Mouse (Mus musculus): Measurements from ENCODE around the gene Fxyd3.

Fxyd3 gene

DNA sequence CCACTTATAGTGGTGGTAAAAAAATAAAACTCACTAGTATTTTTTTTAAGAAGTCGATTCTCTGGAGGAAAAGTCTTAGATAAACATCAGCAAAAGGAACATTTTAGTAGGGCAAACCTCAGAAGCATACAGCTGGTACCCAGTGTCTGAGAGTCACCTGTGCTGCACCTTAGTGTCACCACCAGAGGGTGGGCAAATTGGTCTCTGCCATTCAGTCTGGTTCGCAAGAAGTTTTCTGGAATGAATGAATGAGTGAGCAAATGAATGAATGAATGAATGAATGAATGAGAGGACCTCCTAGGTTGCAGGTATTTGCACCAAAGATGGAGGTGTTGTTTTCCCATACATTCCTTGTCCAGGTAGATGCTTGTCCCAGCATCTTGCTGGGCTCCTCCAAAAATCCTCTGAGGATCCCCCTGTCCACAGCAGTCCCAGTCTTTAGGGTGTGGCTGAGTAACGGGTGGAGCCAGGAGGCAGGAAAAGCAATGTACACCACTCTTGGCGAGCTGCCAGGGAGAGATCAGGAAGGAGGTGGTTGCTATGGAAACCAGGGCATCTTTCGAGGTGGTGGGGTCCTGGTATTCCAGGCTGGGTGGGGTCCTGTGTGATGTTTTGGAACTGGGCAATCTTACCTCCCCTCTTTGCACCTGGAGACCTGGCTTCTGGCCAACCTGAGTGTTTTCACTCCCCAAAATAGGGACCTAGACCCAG lies 27.2 kb downstream of the Fxyd3 start:
- DNase-seq: peak; percentile 80 to 87

DNA sequence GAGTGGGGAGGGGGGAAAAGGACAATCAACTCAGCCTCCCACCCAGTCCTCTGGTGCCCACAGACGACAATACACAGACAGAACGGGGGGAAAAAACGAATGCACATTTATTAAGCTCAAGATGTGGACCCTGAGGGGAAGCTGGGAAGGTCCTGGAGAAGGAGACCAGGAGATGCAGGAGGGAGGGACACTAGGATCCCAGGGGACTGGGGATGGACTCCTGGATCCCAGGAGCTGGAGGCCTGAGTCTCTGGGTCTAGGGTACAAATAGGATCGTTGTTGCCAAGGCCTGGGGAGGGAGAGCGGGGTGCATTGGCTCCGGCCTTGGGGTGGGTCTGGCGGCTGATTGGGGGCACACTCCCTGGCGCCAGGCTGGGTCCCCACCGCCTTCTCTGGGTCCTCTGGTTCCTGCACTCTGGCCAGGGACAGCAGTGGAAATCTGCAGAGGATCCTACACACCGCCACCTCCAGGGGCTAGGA lies 34.0 kb downstream of the Fxyd3 start, which contains the start of gene Fxyd5:
Gene Fxyd5 (minus strand): TSS at position 51 of the 480 bp plus-strand sequence.
- DNase-seq: no peak

DNA sequence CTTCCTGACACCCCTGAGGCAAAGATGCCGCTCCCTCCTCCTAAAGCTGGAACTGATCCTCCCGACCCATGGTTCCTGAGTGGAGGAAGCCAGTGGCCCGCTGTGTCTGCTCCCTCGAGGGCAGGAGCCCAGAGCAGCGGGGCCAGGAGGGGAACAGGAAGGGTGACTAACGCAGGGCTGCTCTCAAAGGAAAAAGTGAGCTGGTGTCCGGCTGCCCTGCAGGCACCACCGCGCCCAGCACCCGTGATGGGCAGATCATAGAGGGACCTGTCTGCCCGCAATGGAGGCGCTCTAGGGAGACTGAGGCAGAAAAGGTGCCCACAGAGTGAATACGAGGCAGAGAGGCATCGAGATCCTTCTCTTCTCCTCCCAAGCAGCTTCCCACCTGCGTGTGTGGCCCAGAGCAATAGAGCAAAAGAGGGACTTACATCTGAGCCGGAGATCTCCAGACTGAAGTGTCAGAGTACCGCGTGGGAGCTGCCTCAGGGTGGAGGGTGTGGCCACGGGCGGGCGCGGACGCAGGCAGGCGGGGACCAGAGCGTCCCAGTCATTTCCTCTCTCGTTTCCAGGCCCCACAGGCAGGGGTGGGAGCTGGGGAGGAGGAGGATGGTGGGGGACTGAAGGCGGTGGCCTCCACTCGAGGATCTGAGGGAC lies 34.7 kb downstream of the Fxyd3 start:
- DNase-seq: no peak

DNA sequence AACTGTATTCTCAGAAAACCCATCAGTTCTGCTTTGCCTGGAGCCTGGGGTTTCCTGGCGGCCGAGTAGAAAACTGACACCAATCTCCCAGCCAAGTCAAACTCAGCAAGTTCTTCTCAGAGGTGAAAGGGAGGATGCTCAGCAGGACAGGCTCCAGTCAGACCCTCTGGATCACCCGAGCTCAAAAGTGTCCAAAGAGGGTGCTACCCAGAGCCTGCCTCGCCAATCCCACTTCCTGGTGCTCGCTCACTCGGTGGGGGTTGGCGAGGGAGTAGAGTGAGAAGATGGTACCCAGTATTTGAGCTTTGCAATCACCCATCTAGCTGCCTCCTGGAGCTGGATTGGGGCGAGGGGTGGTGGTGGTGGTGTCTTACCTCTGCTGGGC lies 35.5 kb downstream of the Fxyd3 start:
- DNase-seq: no peak

DNA sequence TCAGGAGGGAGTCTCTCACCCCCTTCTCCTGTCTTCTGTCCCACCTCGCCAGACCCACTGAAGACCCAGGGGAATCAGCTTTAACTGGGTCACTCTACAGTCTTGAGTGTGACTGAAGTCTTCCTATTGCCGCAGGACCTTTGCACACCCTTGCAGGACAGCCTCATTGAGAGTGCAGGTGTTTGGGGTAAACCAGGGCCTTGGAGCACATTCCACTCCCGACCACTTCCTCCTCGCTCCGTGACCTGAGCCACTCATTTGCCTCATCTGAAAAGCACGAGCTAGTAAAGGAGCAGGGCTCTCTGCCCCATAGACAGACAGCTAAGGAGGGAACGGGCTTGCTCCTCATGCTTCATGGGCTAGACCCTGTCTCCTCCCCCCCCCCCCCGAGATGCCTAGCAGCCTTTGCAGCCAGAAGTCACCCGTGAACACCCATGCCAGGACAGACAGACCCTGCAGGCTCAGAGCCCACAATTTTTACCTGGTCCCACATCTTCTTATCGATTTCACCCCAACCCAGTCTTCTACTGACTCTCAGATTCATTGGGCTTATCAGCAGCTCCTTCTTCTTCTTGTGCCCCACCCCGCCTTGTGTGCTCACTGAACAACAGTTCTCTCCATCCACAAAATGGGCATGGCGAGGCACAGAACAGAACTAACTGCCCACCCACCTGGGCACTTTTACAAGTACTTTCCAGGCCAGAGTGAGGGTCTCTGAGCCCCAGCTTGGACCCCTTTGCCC lies 36.1 kb downstream of the Fxyd3 start:
- no peak for DNase-seq

DNA sequence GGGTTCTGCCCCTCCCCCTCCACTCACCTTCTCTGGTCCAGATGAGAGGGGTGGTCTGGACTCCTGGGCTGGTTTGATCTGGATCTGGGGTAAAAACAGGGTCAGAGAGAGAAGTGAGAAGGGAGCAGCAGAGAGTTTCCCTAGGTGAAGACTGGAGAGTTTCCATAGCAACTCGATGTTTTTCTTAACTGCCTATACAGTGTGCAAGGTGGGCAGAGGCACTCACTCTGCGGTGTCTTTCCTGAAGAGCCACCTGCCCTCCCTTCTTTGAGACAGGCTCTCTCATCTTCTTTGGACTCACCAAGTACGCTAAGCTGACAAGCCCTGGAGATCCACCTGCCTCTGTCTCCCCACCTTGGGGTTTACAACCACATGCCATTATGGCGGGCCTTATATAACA lies 37.5 kb downstream of the Fxyd3 start:
- DNase-seq: no peak

DNA sequence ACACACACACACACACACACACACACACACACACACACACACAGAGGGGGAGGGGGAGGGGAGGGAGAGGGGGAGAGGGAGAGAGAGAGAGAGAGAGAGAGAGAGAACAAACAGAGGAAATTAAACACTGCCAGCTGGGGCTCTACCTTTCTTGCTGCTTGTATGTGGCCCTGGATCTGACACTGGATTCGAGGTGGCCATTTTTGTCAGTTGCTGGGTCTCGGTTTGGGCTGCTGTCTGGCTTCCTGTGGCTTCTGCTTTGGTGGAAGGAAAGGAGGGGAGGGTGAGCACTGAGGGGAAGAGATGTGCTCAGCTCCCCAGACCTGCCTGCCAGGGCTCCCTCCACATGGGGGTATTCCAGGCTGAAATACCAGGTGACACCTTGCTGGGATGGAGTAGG lies 38.8 kb downstream of the Fxyd3 start:
- no peak for DNase-seq

DNA sequence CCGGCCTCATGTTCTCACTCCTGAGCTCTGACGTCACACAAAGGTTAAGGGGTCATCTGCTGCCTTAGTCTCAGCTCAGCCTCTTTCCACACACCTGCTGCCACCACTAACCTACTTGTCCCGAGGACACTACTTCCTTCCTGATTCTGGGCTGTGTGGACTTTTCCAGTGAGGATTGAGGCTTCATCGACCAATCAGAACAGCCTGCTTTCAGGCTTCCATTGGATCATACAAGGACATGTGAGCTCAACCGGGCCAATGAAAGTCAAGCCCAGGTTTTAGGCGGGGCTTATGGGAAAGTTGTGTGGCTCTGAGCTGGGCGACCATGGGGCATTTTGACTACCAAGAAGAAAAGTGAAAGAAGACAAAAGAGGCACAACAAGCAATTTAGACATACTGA lies 39.6 kb downstream of the Fxyd3 start:
- no peak for DNase-seq

DNA sequence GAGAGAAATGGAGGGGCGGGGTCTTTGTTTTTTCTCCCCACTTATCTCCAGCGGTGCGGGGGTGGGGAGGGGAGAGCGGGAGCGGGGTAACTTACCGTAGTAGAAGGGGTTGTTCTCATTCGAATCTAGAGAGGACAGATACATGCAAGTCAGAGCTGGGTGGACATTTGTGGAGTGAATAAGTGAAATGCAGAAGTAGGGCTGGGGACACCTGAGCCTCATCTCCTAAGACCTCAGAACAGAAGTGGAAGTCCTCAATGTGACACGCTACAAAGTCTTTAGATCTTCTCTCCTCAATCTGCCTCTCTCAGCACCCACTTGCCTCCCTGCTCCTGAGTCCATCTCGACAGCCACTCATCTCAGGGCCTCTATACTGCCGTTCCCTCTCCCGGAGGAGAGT lies 41.2 kb downstream of the Fxyd3 start:
- no peak for DNase-seq

DNA sequence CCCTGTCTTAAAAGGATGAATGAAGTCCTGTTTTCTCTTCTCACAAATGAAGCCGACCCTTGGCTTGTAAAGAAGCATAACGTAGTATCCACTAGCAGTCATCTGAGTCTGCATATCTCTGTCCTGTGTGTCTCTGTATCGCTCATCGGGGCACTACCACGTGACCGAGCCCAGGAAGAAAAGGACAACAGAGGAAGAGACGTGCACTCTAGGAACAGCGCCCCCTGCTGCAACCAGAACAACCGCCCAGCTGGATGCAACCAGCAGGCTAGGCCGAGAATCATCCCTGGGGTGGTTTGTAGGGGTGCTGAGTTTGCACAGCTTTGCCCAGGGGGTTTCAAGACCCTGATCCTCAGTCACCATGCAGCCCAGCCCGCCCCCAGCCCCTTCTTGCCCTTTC lies 41.7 kb downstream of the Fxyd3 start:
- DNase-seq: peak in 1 of 2 experiments; percentile 31

DNA sequence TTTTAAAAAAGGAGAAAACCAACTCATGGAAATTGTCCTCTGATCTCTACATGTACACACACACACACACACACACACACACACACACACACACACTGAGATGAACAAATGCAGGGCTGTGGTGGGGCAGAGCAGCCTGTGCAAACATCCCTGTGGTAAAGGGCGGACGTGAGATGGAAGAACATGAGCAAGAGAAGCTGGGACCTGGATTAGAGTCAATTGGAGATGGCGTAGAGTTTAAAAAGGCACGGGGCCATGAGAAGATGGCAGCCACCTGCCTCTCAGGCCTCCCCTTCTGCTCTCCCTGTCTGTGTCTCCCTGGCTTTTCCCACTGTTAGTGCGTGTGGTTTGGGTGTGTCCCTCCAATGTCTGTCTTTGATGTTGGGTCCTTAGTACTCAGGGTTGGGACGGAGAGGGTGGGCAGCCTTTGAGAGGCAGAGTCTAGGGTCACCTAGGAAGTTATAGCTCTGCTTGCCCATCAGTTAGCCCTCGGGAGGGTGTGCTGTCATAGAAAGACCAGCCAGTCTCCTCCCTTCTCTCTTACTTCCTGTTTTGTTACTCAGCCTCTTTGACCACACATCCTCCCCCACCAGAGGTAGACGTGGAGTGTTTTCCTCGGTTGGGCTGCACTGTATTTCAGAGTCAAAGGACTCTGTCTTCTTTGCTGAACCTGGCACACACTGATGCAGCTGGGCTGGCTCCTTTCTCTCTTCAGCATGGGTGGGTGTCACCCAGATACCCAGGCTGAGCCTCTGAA lies 42.9 kb downstream of the Fxyd3 start:
- DNase-seq: no peak

DNA sequence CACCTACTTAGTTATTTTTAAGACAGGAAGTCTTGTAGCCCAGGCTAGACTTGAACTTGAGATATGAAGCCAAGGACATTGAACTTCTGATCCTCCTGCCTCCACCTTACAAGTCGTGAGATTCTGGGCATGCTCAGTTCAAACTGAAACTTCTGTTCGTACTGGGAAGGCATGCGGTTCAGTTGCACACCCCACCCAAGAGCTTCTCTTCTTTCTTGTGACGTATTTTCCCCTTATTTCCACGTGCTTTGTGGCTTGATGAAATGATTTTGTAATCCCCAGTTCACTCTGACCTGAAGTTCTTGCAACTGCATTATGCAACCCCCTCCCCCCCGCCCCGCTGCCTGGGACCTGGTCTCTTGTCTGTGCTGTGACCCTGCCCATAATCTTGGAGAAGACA lies 44.8 kb downstream of the Fxyd3 start:
- no peak for DNase-seq

DNA sequence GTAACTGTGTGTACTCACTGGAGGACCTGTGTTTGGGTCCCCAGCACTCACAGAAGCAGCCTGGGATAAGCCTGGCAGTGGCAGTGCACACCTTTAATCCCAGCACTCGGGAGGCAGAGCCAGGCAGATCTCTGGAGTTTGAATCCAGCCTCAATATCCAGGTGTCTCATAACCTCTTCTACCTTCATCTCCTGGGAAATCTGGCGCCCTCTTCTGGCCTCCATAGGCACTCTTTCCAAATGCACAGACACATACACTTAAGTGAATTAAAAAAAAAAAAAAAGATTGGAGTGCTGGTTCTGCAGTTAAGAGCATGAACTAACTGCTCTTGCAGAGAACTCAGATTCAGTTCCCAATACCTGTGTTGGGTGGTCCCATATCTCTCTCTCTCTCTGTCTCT lies 45.8 kb downstream of the Fxyd3 start:
- DNase-seq: no peak

DNA sequence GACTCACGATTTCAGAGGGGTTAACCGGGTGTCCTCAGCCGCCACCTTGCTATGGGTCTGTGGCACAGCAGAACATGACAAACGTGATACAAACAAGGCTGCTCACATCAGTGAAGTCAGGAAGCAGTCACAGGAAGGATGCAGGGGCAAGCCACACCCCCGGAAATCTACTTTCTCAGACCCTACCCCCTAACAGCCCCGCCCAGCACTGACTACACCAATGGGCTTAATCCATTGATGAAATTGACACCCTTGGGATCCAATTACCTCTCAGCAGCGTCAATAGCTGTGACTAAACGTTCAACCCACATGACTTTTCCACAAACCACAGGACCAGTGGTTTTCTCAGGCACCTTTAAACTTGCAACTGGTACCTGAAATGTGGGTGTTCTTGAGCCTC lies 47.9 kb downstream of the Fxyd3 start:
- no peak for DNase-seq
